In the genomic region with DNA sequence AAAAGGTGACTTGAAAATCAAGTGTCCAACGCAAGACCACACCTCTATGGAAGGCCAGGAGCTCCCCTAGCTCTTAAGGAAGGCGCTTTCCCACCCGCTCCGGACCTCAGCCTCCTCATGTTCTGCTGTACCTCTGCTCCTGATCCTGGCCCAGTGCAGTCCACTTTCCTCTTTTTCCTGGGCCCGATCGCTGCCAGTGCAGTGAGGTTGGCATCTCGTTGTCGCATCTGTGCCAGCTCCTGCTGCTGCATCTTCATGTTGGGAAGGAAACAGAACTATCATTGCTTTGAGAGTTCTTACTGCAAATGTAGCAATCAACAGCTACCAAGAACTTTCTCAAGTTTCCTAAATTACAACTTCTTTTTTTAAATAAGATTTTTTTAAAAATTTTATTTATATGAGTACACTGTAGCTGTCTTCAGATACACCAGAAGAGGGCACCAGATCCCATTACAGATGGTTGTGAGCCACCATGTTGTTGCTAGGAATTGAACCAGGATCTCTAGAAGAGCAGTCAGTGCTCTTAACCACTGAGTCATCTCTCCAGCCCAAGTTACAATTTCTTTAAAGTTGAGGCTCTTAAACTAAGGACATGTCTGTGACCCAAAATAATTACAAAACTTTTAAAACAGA, we compare ENCODE assay signal across 25 mouse cellular contexts. TPM values are rescaled to one million over a fixed set of nuclear protein-coding genes. Genes with fewer than 3 reads are reported as not detected.
DNase-seq lines count a peak whose midpoint lies in the region; ATAC-seq and TF ChIP-seq lines count a peak whose summit lies in the region.
"Had no signal": no experiment of that assay in that cellular context is flagged by ENCODE, and none has a peak within 500 bp of the region (broad histone marks: within the 10 kb centered on the region; RNA-seq: fewer than 3 reads in every experiment).

No protein-coding gene starts in this region.

- no peak for ATAC-seq in monocyte, adult 5-6 weeks (replicated peaks; ENCODE audit: insufficient number of reproducible peaks, low FRiP score, low TSS enrichment, poor library complexity, severe bottlenecking)
- ATAC-seq: CD4-positive, CD25-positive, alpha-beta regulatory T cell, adult 4 months had no signal

- no peak for TF ChIP-seq EP300 in MEL (IDR thresholded peaks at IDR 0.05; ENCODE audit: low read depth in 1 of 2, low read length in 2 of 2)

- peak; percentile 54 for TF ChIP-seq CTCF in gastrocnemius, adult 2 months (IDR thresholded peaks at IDR 0.05)
- TF ChIP-seq CTCF in MEL (IDR thresholded peaks at IDR 0.05 in 2 of 3, conservative IDR thresholded peaks at IDR 0.05 in 1 of 3; ENCODE audit: control insufficient read depth in 1 of 3, insufficient read depth in 1 of 3, low read depth in 2 of 3, low read length in 3 of 3, poor library complexity in 1 of 3, severe bottlenecking in 1 of 3), result peak in 1 of 3 experiments; percentile 22; a peak in 1 of 6 replicates

- no peaks in the 10 kb centered on the region for H3K27me3 ChIP-seq in MEL (ENCODE audit: control insufficient read depth in 1 of 2, insufficient read depth in 2 of 2, low read length in 2 of 2)
- H3K27me3 ChIP-seq: embryonic facial prominence, embryonic 15.5 days; heart, embryonic 15.5 days; limb, embryonic 15.5 days; midbrain, embryonic 12.5 days had no signal

- no peaks in the 10 kb centered on the region for H3K9me3 ChIP-seq in MEL (replicated peaks; ENCODE audit: insufficient read depth, low read length)
- H3K9me3 ChIP-seq: embryonic facial prominence, embryonic 15.5 days; G1E; heart, embryonic 15.5 days; limb, embryonic 15.5 days; midbrain, embryonic 12.5 days had no signal

- peaks cover 0 to 2% of the 10 kb centered on the region in 2 experiments; a peak in 2 of 4 replicates for H3K36me3 ChIP-seq in MEL (ENCODE audit: control insufficient read depth in 1 of 2, insufficient read depth in 2 of 2, low read length in 2 of 2)

- no peaks in the 10 kb centered on the region for H3K79me2 ChIP-seq in MEL (ENCODE audit: control insufficient read depth, insufficient read depth, low read length, poor library complexity)

- intact Hi-C loops in gastrocnemius, adult 2 months (cut with DNase I), result no loop called here
- intact Hi-C loops in gastrocnemius, postnatal 36 days (cut with DNase I), result loop anchor here (5.0 kb wide), 1 partner anchor 51 kb away; no protein-coding TSS in a partner anchor
- intact Hi-C loops in left cerebral cortex, postnatal 4 days (cut with DNase I), result no loop called here
- intact Hi-C loops in left cerebral cortex, postnatal 25 days (cut with DNase I), result loop anchor here (5.0 kb wide), 1 partner anchor 106 kb away; no protein-coding TSS in a partner anchor

- no peak for DNase-seq in gastrocnemius, adult 2 months
- no peak for DNase-seq in gastrocnemius, postnatal 36 days
- DNase-seq in left cerebral cortex, postnatal 4 days, result peak; percentile 59
- no peak for DNase-seq in left cerebral cortex, postnatal 25 days (ENCODE audit: low spot score in 2 of 2)
- peak; percentile 37 for DNase-seq in 416B (ENCODE audit: low read depth)
- peak; percentile 9 for DNase-seq in MEL (ENCODE audit: low read depth, low spot score)
- no peak for DNase-seq in embryo, embryonic 9.5 days (ENCODE audit: extremely low spot score)
- DNase-seq: adrenal gland, postnatal 25 days; cerebellum, adult 9-11 months; gastrocnemius, postnatal 14 days; kidney, adult 8-10 months; kidney, postnatal 4 days; lung, adult 2 months; right cerebral cortex, postnatal 14 days; spleen, adult 18-20 months; thymus, adult 18-20 months had no signal

- TF ChIP-seq POLR2A in MEL (IDR thresholded peaks at IDR 0.05; ENCODE audit: control insufficient read depth in 1 of 2, insufficient read depth in 1 of 2, low read depth in 1 of 2, low read length in 2 of 2, poor library complexity in 1 of 2), result no peak

- no peak overlapping the region for H3K27ac ChIP-seq in gastrocnemius, adult 2 months
- H3K27ac ChIP-seq in MEL (ENCODE audit: control insufficient read depth, low read depth, low read length), result no peak overlapping the region
- H3K27ac ChIP-seq: embryonic facial prominence, embryonic 15.5 days; forebrain, embryonic 10.5 days; heart, embryonic 15.5 days; limb, embryonic 15.5 days; midbrain, embryonic 12.5 days had no signal

- H3K4me1 ChIP-seq in MEL (ENCODE audit: control insufficient read depth in 1 of 2, insufficient read depth in 2 of 2, low read length in 2 of 2), result no peaks in the 10 kb centered on the region
- H3K4me1 ChIP-seq: embryonic facial prominence, embryonic 15.5 days; forebrain, embryonic 10.5 days; heart, embryonic 15.5 days; limb, embryonic 15.5 days had no signal

- no peak overlapping the region for H3K4me3 ChIP-seq in gastrocnemius, adult 2 months
- no peak overlapping the region for H3K4me3 ChIP-seq in MEL (ENCODE audit: control insufficient read depth in 1 of 2, insufficient read depth in 1 of 2, low read depth in 2 of 2, low read length in 2 of 2)
- H3K4me3 ChIP-seq: embryonic facial prominence, embryonic 15.5 days; forebrain, embryonic 10.5 days; heart, embryonic 15.5 days; limb, embryonic 15.5 days; midbrain, embryonic 12.5 days; myocyte had no signal

- H3K9ac ChIP-seq in MEL (ENCODE audit: control insufficient read depth, low read depth, low read length, poor library complexity, severe bottlenecking), result no peak overlapping the region
- H3K9ac ChIP-seq: embryonic facial prominence, embryonic 15.5 days; heart, embryonic 15.5 days; limb, embryonic 15.5 days; midbrain, embryonic 12.5 days had no signal

- TF ChIP-seq RAD21 in MEL (IDR thresholded peaks at IDR 0.05; ENCODE audit: low read depth, low read length), result peak; percentile 41

TF ChIP-seq in MEL, 35 proteins besides CTCF, POLR2A, EP300 and RAD21:
- no peak for TF ChIP-seq MXI1 (IDR thresholded peaks at IDR 0.05; ENCODE audit: low read depth, low read length)
- 0 out of 2 replicates have a peak, but pooled peaks have one; percentile 28 for TF ChIP-seq SMC3 (IDR thresholded peaks at IDR 0.05; ENCODE audit: low read depth, low read length)

RNA-seq across cellular contexts. Expression of a gene that starts 55.3 kb away (rescaled TPM):
- 10 to 100 TPM; 10.5 to 10.9 TPM for total RNA-seq in gastrocnemius, adult 2 months (2021)
- total RNA-seq in gastrocnemius, postnatal 36 days (2021), result 1 to 10 TPM; 6.6 to 8.3 TPM
- total RNA-seq in left cerebral cortex, postnatal 4 days (2021), result 10 to 100 TPM; 24.5 to 27.9 TPM
- total RNA-seq in left cerebral cortex, postnatal 25 days (2021), result 10 to 100 TPM; 17.7 to 18.9 TPM
- total RNA-seq in MEL (2012; rRNA removed), result 6.3 and 9.9 TPM in 2 replicates
- 10 to 100 TPM in 1 of 2 experiments, not detected in 1; 21.8 TPM for polyA plus RNA-seq in MEL (2012; ENCODE audit: insufficient read depth in 1 of 2, insufficient read length in 2 of 2, low read depth in 1 of 2, low replicate concordance in 2 of 2, missing spikeins in 1 of 2)
- 27.7 to 65.7 TPM (median 39.4 TPM) in 3 replicates for total RNA-seq in monocyte, adult 5-6 weeks (2017)

Comparison
In these comparisons a context has a peak if more than half of its experiments do, and no peak if none do; other contexts are left out.
1. DNase-seq: peak in left cerebral cortex, postnatal 4 days (single experiment), 416B (single experiment) and MEL (single experiment); none in gastrocnemius, adult 2 months (single experiment), gastrocnemius, postnatal 36 days (0 of 2), left cerebral cortex, postnatal 25 days (0 of 2) and embryo, embryonic 9.5 days (single experiment).
2. intact Hi-C loops: an anchor here in gastrocnemius, postnatal 36 days (5.0 kb wide) and left cerebral cortex, postnatal 25 days (5.0 kb wide); none called in gastrocnemius, adult 2 months and left cerebral cortex, postnatal 4 days.